Mouse (Mus musculus): ENCODE measurements around the gene Gcg.

DNA sequence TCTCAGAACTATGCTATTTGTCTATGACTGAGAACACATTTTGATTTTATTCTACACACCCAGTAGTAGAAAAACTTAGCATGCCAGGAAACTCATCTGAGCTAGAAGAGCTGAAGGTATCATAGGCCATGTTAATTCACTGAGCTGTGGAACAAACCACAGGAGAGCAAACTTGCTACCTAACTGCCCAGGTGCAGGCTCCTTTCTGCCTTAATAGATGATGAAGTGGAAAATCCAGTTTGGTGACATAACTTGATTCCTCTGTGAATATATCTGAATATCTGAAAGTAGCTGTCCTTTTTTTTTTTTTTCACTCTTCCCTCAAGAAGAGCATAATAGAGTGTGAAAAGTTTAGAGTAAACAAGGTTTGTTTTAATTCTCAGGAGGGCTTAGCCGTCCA lies 47.6 kb upstream of the Gcg start:
- no peak for TF ChIP-seq CTCF (IDR thresholded peaks at IDR 0.05; ENCODE audit: borderline replicate concordance, extremely low read depth, insufficient read depth, insufficient read length)
- TF ChIP-seq POLR2A (IDR thresholded peaks at IDR 0.05; ENCODE audit: borderline replicate concordance, extremely low read depth, insufficient read depth, insufficient read length, poor library complexity, severe bottlenecking) = no peak
